Mouse (Mus musculus): ENCODE measurements around the gene Mdm2. TPM values are rescaled to one million over a fixed set of nuclear protein-coding genes. Genes with fewer than 3 reads are reported as not detected.

Gene Mdm2
- polyA plus RNA-seq, 1 experiment from 2014 or later = 59.7 TPM

DNA sequence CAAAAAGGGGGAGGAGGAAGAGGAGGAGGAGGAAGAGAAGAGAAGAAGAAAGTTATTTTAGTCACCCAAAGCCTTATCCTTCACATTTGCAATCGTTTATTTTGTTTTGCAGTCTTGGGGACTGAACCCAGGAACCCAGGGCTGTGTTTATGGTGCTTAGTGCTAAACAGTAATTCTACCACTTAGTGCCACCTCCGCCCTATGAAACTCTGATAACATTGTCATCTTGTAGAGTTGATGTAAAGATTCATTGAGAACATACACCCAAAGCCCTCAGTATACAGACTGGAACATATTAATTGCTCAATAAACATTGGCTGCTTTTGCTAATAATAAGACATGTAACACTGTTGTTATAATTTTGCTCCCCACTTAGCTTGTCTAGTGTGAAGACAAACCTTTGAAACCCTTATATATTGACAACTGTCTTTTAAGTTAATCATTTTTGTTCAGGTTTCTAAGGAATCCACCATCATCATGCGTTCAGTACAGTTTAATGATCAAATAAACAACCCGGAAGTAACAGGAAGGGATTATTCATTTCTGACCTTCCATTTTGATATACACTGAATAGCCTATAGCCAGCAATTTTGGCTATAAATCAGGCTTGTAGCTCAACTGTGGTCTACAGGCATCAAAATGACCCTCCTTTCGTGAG, 31.4 kb downstream of the Mdm2 start:
- peaks cover 5% of the 10 kb centered on the region for H3K36me3 ChIP-seq
- 81% methylated on average over 5 of the region's 5 CpGs for WGBS
- H3K27me3 ChIP-seq = no peaks in the 10 kb centered on the region
- no peak overlapping the region for H3K9ac ChIP-seq (replicated peaks)
- H3K4me3 ChIP-seq (replicated peaks) = no peak overlapping the region
- no peaks in the 10 kb centered on the region for H3K9me3 ChIP-seq
- H3K4me2 ChIP-seq = no peak overlapping the region
- no peak for ATAC-seq (ENCODE audit: insufficient number of reproducible peaks, insufficient read depth, low FRiP score, low TSS enrichment, low read depth)
- H3K4me1 ChIP-seq (replicated peaks) = peaks cover 21% of the 10 kb centered on the region
- no peak overlapping the region for H3K27ac ChIP-seq

DNA sequence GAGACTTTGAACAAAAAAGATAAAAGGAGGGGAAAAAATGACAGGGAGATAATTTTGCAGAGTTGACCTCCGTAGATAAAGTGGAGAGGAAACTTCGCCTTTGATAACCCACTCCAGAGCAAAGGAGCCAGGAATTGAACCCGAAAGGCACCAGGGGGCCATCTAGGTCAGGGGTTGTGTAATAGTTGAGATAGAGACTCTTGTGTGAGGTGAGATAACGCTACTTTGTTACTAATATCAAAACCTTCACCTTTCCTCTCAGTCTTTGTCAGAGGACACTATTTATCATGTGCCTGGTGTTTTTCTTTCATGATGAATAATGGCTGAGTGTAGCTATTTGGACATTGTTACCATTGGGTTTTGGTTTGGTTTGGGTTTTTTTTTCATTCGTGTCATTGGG, 32.2 kb downstream of the Mdm2 start:
- no peaks in the 10 kb centered on the region for H3K9me3 ChIP-seq
- H3K4me2 ChIP-seq = no peak overlapping the region
- ATAC-seq (ENCODE audit: insufficient number of reproducible peaks, insufficient read depth, low FRiP score, low TSS enrichment, low read depth) = no peak
- H3K36me3 ChIP-seq = no peaks in the 10 kb centered on the region; the same call in 1 of the 2 replicates
- 81% methylated on average over 5 of the region's 5 CpGs for WGBS
- H3K4me3 ChIP-seq (replicated peaks) = no peak overlapping the region
- H3K9ac ChIP-seq (replicated peaks) = no peak overlapping the region
- H3K27me3 ChIP-seq = no peaks in the 10 kb centered on the region
- peaks cover 19% of the 10 kb centered on the region for H3K4me1 ChIP-seq (replicated peaks)
- no peak overlapping the region for H3K27ac ChIP-seq

DNA sequence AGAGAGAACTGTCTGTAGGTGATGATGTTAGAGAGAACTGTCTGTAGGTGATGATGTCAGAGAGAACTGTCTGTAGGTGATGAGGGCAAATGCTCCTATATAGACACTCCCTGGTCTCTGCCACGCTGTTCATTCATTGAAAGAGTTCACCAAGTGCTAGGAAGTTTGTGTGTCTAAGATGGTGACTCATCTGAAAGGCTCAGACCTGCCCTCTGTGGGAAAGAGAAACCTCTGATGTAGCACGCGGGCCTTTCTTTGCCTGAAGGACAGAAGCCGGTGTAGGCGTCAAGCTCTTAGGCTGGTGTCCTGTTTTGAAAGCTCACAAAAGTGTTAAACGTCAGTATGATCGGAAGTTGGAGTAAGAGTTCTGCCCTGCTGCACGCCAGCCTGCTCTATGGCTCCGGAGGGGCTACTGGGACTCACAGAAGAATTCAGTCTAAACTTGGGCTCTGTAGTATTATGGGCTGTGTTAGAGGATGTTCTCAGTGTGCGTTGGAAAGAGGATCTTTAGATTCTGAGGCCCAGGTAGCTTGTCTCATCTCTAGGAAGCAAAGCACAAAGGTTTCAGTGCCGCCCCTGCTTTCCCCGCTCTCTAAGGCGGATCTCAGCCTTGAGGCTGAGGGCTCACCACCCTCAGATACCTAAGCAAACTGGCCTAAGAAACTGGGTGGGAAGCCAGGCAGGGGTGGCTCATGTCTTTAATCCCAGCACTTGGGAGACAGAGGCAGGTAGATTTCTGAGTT, 32.9 kb downstream of the Mdm2 start:
- H3K4me3 ChIP-seq (replicated peaks) = no peak overlapping the region
- ATAC-seq (ENCODE audit: insufficient number of reproducible peaks, insufficient read depth, low FRiP score, low TSS enrichment, low read depth) = no peak
- no peaks in the 10 kb centered on the region for H3K27me3 ChIP-seq
- no peaks in the 10 kb centered on the region for H3K9me3 ChIP-seq
- H3K9ac ChIP-seq (replicated peaks) = no peak overlapping the region
- H3K27ac ChIP-seq = no peak overlapping the region
- WGBS = 80% methylated on average over 13 of the region's 13 CpGs
- no peak overlapping the region for H3K4me2 ChIP-seq
- no peaks in the 10 kb centered on the region; the same call in 1 of the 2 replicates for H3K36me3 ChIP-seq
- peaks cover 20% of the 10 kb centered on the region for H3K4me1 ChIP-seq (replicated peaks)

DNA sequence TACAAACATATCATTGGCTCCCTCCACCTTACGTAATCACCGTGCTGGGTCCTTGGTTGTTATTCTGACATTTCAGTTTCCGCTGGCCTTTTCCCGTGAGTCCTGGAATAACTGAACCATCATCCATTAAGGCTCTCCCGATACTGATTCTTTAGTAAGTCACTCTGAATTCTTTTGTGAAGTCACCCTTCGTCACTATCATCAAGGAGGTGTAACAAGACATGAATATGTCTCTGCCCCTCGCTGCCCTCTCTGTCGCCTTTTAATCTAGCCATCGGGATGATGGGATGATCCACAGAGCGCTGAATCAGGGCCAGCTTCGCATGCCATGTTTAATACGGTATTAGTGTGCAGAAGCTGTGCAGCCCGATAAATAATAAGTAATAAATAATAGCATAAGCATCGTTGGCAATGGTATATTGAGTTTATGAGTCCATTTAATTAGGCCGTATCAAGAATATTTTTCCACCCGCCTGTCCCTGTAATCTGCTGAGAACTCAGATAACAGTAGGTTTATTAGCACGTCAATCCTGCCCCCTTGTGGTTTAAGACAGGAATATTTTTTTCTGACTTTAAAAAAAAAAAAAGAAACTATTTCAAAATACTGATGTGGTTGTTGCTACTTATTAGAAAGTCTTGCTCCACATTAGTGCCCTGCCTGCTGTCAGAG, 33.8 kb downstream of the Mdm2 start:
- peaks cover 23% of the 10 kb centered on the region for H3K4me1 ChIP-seq (replicated peaks)
- no peak for ATAC-seq (ENCODE audit: insufficient number of reproducible peaks, insufficient read depth, low FRiP score, low TSS enrichment, low read depth)
- 32% methylated on average over 17 of the region's 17 CpGs for WGBS
- H3K9ac ChIP-seq (replicated peaks) = no peak overlapping the region
- no peaks in the 10 kb centered on the region for H3K27me3 ChIP-seq
- peak overlapping the region; percentile 56 for H3K4me2 ChIP-seq
- H3K4me3 ChIP-seq (replicated peaks) = peak overlapping the region; percentile 25
- no peaks in the 10 kb centered on the region; the same call in 1 of the 2 replicates for H3K36me3 ChIP-seq
- H3K27ac ChIP-seq = no peak overlapping the region
- H3K9me3 ChIP-seq = no peaks in the 10 kb centered on the region

DNA sequence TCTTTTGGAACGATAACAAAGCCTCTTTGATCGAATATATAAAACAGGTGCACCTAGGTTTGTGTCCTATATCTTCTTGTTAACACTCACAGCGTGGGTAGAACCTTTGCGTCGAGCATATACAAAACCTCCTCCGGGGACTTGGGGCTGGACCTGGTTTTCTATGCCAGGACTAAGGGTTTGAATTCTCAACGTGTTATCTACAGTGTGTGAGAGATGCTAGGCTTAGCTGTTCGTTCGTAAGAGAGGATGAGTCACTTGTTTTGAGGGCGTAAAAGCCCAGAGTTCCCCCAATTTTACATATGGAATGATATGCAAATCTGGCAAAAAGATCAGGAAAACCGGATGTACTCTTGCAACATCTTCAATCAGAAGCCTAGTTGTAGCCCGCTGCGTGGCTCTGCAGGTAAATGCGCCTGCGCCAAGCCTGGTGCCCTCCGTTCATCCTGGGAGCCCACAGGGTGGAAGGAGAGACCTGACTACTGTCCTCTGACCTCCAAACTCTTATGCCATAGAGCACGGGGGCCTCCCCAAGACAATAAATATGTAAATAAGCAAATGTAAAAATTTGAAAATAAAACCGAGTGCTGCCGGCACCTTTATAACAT, 34.4 kb downstream of the Mdm2 start:
- 33% methylated on average over 19 of the region's 19 CpGs for WGBS
- no peak for ATAC-seq (ENCODE audit: insufficient number of reproducible peaks, insufficient read depth, low FRiP score, low TSS enrichment, low read depth)
- Histone ChIP-seq H3K4me1 (replicated peaks) (peaks cover 23% of the 10 kb centered on the region), H3K4me3 (replicated peaks) (peak overlapping the region; percentile 25), H3K27me3 (no peaks in the 10 kb centered on the region), H3K27ac (no peak overlapping the region), H3K9ac (replicated peaks) (no peak overlapping the region), H3K9me3 (no peaks in the 10 kb centered on the region), H3K36me3 (no peaks in the 10 kb centered on the region; the same call in 1 of the 2 replicates), H3K4me2 (peak overlapping the region; percentile 56)

DNA sequence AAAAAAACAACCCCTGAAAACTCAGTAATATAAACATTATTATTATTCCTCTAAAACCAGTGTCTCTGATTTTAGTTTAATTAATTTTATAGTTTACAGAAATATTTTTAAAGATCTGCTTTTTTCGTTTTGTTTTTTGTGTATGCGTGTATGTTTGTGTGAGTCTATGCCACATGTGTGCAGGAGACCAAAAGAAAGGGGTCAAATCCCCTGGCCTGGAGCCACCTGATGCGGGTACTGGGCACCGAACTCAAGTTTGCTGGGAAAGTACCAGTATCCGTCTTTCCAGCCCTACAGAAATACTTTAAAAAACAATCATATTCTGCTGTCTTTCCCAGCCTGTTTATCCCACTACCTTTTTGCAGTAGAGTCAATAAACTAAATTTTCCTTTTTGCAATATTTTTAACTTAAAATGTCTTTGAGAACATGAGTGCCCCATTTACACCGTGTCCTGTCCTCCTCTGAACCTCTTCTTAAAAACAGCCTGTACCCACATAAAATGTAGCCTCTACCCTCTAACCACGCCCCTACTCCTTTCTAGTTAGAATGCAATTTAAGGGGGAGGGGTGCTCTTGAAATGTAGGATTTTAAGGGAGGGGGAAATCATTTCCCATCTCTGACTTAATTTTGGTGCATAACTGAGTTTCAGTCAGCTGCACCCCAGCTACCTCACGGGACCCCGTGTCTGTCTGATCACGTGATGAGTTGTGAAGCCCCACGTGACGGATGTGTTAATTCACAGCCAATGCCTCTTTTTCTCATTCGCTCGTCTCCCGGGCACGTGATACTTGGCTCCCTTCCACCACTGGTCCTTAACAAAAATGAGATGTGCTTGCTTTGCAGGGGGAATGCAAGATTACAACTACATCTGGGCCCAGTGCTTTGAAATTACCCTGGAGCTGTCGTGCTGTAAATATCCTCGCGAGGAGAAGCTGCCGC, 35.2 kb downstream of the Mdm2 start:
- no peaks in the 10 kb centered on the region for H3K27me3 ChIP-seq
- peaks cover 31% of the 10 kb centered on the region for H3K4me1 ChIP-seq (replicated peaks)
- no peaks in the 10 kb centered on the region for H3K9me3 ChIP-seq
- H3K4me3 ChIP-seq (replicated peaks) = peak overlapping the region; percentile 25
- H3K27ac ChIP-seq = no peak overlapping the region
- ATAC-seq (ENCODE audit: insufficient number of reproducible peaks, insufficient read depth, low FRiP score, low TSS enrichment, low read depth) = no peak; the same call in 1 of the 2 replicates
- peak overlapping the region; percentile 56 for H3K4me2 ChIP-seq
- no peaks in the 10 kb centered on the region; the same call in 1 of the 2 replicates for H3K36me3 ChIP-seq
- H3K9ac ChIP-seq (replicated peaks) = no peak overlapping the region
- 34% methylated on average over 20 of the region's 20 CpGs for WGBS

DNA sequence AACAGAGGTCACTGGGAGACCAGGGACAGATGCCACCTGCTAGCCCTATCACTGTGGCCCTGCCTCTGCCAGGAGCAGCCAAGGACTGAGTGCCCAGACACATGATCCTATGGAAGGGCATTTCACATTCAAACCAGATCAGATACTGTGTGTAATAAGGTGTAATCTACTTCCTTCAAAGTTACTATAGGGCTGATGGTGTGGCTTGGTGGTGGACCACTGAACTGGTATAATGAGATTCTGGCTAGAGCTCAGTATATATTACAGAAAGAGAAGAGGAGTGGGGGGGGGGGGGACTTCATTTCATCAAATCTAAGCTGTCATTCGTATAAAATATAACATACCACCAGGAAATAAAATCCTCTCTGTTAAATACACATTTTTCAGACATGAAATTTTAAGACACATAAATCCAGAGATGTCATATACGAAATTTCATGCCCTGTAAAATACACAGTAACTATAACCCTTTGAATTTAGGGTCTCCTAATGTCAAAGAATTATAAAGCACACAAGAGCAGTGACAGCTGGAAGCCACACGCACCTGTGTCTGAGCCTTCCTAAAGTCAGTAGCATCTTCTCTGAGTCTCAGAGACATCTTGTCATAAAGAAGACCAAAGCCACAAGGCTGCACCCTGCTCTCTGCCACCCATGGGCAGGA, 36.1 kb downstream of the Mdm2 start:
- Histone ChIP-seq H3K4me1 (replicated peaks) (peaks cover 40% of the 10 kb centered on the region), H3K4me2 (no peak overlapping the region), H3K9ac (replicated peaks) (no peak overlapping the region), H3K4me3 (replicated peaks) (no peak overlapping the region), H3K36me3 (no peaks in the 10 kb centered on the region), H3K27me3 (no peaks in the 10 kb centered on the region), H3K9me3 (no peaks in the 10 kb centered on the region), H3K27ac (no peak overlapping the region)
- WGBS = 82% methylated on average over 3 of the region's 3 CpGs
- no peak for ATAC-seq (ENCODE audit: insufficient number of reproducible peaks, insufficient read depth, low FRiP score, low TSS enrichment, low read depth)

DNA sequence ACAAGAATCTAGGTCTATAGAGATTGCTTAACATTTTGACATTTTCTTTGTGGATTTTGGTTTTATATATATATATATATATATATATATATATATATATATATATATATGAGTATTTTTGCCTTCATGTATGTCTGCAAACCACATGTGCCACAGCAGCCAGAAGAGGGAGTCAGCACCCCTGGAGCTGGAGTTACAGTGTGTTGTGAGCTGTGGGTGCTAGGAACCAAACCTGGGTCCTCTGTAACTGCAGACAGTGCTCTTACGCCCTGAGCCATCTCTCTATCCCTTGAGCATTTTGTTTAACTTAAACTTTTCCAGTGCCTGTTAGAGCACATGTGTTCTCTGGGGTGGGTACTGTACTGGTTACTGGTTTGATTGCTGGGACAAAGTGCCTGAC, 36.6 kb downstream of the Mdm2 start:
- Histone ChIP-seq H3K4me3 (replicated peaks) (no peak overlapping the region), H3K9ac (replicated peaks) (no peak overlapping the region), H3K27ac (no peak overlapping the region), H3K9me3 (no peaks in the 10 kb centered on the region), H3K4me2 (no peak overlapping the region), H3K36me3 (no peaks in the 10 kb centered on the region), H3K4me1 (replicated peaks) (peaks cover 45% of the 10 kb centered on the region), H3K27me3 (no peaks in the 10 kb centered on the region)
- WGBS = 95% methylated on average over 1 of the region's 1 CpGs
- ATAC-seq (ENCODE audit: insufficient number of reproducible peaks, insufficient read depth, low FRiP score, low TSS enrichment, low read depth) = no peak

DNA sequence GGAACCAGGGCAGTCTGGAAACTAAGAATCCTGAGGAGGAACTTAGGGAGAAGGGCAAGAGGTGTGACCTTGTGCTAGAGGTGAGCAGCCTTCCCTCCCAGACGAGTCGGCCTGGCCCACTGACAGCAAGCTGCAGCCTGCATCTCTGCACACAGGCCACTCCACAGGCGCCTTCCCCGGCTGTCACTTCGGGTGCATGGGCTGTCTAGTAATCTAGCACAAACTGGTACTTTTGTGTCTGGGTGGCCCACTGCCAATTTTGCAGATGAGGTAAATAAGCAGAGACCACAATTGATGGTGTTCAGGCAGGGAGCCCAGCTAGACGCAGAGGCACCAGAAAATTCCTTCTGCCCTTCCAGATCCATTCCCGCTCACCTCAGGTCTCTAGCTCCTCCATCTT, 37.9 kb downstream of the Mdm2 start:
- no peak overlapping the region for H3K9ac ChIP-seq (replicated peaks)

More for the DNA sequence above, 37.9 kb downstream of the Mdm2 start:
- no peaks in the 10 kb centered on the region for H3K36me3 ChIP-seq
- 52% methylated on average over 7 of the region's 7 CpGs for WGBS
- H3K4me3 ChIP-seq (replicated peaks) = no peak overlapping the region
- H3K4me2 ChIP-seq = no peak overlapping the region
- no peaks in the 10 kb centered on the region for H3K27me3 ChIP-seq
- H3K27ac ChIP-seq = peak overlapping the region; percentile 57
- peaks cover 53% of the 10 kb centered on the region for H3K4me1 ChIP-seq (replicated peaks)
- ATAC-seq (ENCODE audit: insufficient number of reproducible peaks, insufficient read depth, low FRiP score, low TSS enrichment, low read depth) = no peak
- H3K9me3 ChIP-seq = no peaks in the 10 kb centered on the region
